Mouse (Mus musculus) embryo, embryonic 11 days (tissue): ENCODE results near the gene Rubcn.

Source experiments
- DNase-seq: peaks from one replicate; pipeline ENCODE4 v3.0.0-alpha.2; 2015

Gene Rubcn

GRCm38 (mm10) chr16:32815160-32815605 lies 62.4 kb downstream of the Rubcn start:
- DNase-seq: peak; percentile 74

GRCm38 (mm10) chr16:32814539-32814938 lies 63.0 kb downstream of the Rubcn start:
- peak; percentile 56 for DNase-seq

DNA sequence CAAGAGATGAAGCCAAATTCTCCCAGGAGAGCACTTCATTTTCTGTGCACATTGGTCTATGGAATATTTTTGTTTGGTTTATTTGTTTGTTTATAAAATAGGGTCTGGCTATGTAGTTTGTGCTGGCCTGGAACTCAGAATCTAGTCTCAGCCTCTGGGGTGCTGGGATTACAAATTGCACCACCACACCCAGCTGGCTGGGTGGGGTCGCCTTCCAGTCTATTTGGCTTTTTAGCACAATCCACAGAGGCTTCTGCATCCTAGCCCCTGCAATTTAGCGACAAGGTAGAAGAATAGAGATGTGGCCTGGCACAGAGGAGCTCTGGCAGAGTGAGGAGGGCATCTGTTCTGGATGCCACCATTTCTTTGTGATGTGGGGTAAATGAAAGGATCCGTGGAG lies 63.8 kb downstream of the Rubcn start:
- no peak for DNase-seq

GRCm38 (mm10) chr16:32813362-32813761 lies 64.2 kb downstream of the Rubcn start:
- no peak for DNase-seq

- DNase-seq: peak; percentile 92
These were observed 64.6 kb downstream of the Rubcn start for GRCm38 (mm10) chr16:32812888-32813361.

GRCm38 (mm10) chr16:32810321-32810720 lies 67.2 kb downstream of the Rubcn start, which contains the start of gene Smbd1:
Gene Smbd1, minus strand, starts transcription at chr16:32810477.
- DNase-seq: no peak

- DNase-seq: no peak
These were observed 70.0 kb downstream of the Rubcn start for GRCm38 (mm10) chr16:32807408-32808185.

GRCm38 (mm10) chr16:32805151-32805550 lies 72.4 kb downstream of the Rubcn start:
- no peak for DNase-seq

GRCm38 (mm10) chr16:32803901-32804300 lies 73.7 kb downstream of the Rubcn start:
- DNase-seq: no peak

GRCm38 (mm10) chr16:32803252-32803853 lies 74.2 kb downstream of the Rubcn start:
- no peak for DNase-seq

- DNase-seq: no peak
These were observed 80.2 kb downstream of the Rubcn start, which contains the start of gene Muc20 for GRCm38 (mm10) chr16:32797426-32797689. Gene Muc20, minus strand, starts transcription at chr16:32797435.

DNA sequence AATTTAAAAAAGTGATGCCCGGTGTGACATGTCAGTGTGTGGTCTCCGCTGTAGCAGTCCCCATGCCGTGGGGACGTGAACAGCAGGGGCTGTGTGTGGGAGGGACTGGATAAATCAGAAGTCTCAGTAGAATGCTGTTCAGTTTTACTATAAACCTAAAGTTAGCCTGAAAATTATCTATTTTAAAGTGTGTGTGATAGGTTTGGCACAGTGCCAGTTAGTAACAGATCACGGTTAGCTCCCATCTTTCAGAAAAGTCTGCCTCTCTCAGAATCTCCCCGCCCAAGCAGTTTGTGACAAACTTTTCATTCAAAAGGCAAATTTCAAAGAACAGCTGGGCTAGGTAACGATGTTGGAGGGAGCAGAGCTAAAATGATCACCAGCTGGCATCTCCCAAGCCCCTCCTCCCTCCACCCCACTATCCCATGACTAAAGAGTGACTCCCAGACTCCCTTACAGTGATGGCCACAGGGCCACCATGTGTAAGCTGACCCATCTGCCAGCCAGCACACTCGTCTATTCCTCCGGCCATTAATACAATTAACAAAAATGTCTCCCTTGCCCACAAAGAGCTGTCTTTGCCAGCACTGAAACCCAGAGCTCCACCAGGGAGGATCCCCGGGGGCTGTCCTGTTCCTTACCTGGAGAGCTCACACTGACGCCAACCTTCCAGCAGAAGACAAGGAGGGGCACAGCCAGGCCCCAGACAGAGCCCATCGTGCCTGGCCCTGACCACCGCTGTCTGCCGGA lies 80.7 kb downstream of the Rubcn start:
- no peak for DNase-seq

DNA sequence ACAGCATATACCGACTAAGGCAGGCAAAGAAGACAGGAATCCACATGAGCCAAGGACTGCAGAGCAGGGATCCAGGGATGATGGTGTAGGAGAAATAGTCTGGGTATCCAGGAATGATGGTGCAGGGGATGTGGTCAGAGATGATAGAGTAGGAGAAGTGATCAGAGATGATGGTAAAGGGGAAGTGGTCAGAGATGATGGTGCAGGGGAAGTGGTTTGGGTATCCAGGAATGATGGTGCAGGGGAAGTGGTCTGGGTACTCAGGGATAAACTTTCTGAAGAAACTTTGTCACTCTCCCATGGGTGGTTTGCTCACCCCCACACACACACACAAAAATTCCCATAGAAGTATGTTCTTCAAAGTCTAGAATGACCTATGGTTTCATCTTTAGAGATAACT lies 82.4 kb downstream of the Rubcn start:
- no peak for DNase-seq

DNA sequence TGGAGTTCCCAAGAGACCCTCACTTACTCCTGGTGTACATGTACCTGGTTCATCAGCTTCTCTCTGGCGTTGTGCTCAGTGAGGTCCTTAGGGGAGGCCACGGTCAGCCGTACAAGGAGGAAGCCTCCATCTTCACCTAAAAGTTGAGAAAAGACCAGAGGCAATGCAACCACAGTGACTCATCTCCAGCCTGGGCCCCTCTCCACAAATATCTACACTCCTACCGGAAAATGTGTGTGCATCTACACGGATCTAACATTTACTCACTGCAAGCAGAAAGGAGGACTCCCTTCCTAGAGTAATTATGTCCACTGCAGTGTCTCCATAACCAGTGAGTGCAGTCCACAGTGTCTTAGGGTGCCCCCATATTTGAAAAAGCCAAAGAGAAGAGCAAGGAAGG lies 87.5 kb downstream of the Rubcn start:
- DNase-seq: no peak

- DNase-seq: peak; percentile 27
These were observed 92.7 kb downstream of the Rubcn start for GRCm38 (mm10) chr16:32784840-32785239.

DNA sequence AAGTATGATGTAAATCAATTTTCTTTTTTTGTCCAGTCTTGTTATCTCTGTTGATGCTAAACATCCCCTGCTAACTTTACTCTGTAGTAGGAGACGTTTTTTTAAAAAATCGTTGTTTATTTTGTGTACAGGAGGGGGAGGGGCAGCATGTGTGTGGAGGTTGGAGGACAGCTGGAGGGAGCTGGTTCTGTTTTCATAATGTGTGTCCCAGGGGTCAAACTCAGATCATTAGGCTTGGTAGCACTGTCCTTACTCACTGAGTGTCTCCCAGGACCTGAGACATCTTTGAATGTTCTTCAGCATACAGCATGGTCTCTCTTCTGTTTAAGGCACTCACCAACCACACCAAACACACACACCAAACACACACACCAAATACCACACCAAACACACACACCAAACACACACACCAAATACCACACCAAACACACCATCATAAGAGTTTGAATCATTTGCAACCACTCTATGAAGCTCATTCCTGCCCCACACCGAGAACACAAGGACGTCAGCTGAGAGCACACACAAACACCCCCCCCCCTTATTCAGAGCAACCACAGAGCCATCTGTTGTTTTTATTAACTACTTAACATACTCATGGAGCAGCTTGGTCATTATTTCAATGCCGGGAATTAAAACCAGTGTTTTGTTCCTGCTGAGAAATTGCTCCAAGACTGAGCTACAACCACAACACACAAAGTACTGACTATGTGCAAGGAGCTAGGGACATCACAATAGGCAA lies 94.1 kb downstream of the Rubcn start:
- no peak for DNase-seq

- no peak for DNase-seq
These were observed 98.6 kb downstream of the Rubcn start for GRCm38 (mm10) chr16:32778956-32779355.

DNA sequence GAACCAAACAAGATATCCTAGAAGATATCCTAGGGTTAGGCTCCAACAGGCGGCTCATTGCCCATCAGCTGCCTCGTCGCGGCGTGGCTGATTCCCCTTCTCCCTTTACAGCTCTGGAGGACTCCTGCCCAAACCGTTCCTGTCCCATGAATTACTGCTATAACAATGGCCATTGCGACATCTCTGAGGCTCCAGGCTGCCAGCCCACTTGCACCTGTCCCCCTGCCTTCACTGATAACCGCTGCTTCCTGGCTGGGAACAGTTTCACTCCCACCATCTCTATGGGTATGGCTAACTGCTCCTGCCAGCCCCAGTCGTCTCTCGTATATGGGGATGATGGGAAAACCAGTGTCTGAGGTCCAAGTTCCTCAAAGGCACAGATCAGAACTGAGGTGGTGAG lies 100.9 kb downstream of the Rubcn start:
- no peak for DNase-seq
